Mouse (Mus musculus) lung, embryonic 14.5 days (tissue): ENCODE data around the gene Fam222b. TPM values are rescaled to one million over a fixed set of nuclear protein-coding genes. Genes with fewer than 3 reads are reported as not detected.
A peak's percentile ranks its signal among the peaks of the same experiment; 100 is the strongest.

Source experiments
- ATAC-seq: fragments of 200-750 bp; cut with Nextera tagmentation; 2 replicates; pipeline ENCODE4 v1.8.0; 2017; ENCODE audit warnings: mild to moderate bottlenecking, moderate TSS enrichment, moderate library complexity; ENCODE audit not compliant: insufficient read depth
- DNase-seq: peaks from one replicate; pipeline ENCODE4 v3.0.0-alpha.2; 2015
- H3K27ac ChIP-seq: fragments of 300-500 bp; sonication (generic); 2 replicates; pipeline ENCODE4 v1.5.1; 2014; ENCODE audit warnings: low read depth, mild to moderate bottlenecking, moderate library complexity
- H3K27me3 ChIP-seq: fragments of 300-500 bp; sonication (generic); 2 replicates; pipeline ENCODE4 v1.6.1; 2014; ENCODE audit warnings: low read length, control low read depth; ENCODE audit not compliant: insufficient read depth
- H3K36me3 ChIP-seq: fragments of 300-500 bp; sonication (generic); 2 replicates; pipeline ENCODE4 v1.6.1; 2014; ENCODE audit warnings: control low read depth; ENCODE audit not compliant: insufficient read depth
- H3K4me1 ChIP-seq: fragments of 300-500 bp; sonication (generic); 2 replicates; pipeline ENCODE4 v1.6.1; 2014; ENCODE audit warnings: antibody characterized with exemption, control low read depth; ENCODE audit not compliant: insufficient read depth
- H3K4me2 ChIP-seq: fragments of 300-500 bp; sonication (generic); 2 replicates; pipeline ENCODE4 v1.6.1; 2014; ENCODE audit warnings: mild to moderate bottlenecking
- H3K4me3 ChIP-seq: fragments of 300-500 bp; sonication (generic); 2 replicates; pipeline ENCODE4 v1.5.1; 2014; ENCODE audit warnings: low read depth, low read length
- H3K9ac ChIP-seq: fragments of 300-500 bp; sonication (generic); 2 replicates; pipeline ENCODE4 v1.6.1; 2014
- H3K9me3 ChIP-seq: fragments of 300-500 bp; sonication (generic); 2 replicates; pipeline ENCODE4 v1.6.1; 2016; ENCODE audit warnings: low read depth, low read length, control low read depth
- CTCF ChIP-seq: IDR thresholded peaks from 2 replicates; pipeline ENCODE4 v1.5.1; 2016; ENCODE audit warnings: antibody characterized with exemption, low read depth
- WGBS: fragments of 180-500 bp; shearing (Covaris S2); extraction: QIAGEN DNeasy Blood & Tissue Kit; methylation state at CpG from one replicate; pipeline ENCODE4 v1.1.7; 2014; 5-methylcytosine and 5-hydroxymethylcytosine counted together
- microRNA counts: library from miRNA; unstranded; fragments of <30 nt; microRNA quantifications from one replicate; lab custom pipeline; 2016
- microRNA-seq: library from miRNA; unstranded; fragments of <30 nt; microRNA quantifications from one replicate; pipeline ENCODE4, GENCODE M21; 2016; ENCODE audit warnings: borderline number of aligned reads
- polyA plus RNA-seq: library from polyadenylated mRNA; unstranded; fragments of >200 nt; fragmentation: Nextera tagmentation; extraction: Ambion mirVana; gene quantifications from 2 replicates; pipeline ENCODE4 v1.2.1, GENCODE M21; 2014

Gene Fam222b
- polyA plus RNA-seq, 1 experiment from 2014 or later, result 17.8 TPM

- no peaks in the 10 kb centered on the region for H3K4me1 ChIP-seq
- 93% methylated on average over 3 of the region's 3 CpGs for WGBS
- no peak for DNase-seq
- H3K9ac ChIP-seq, result no peak overlapping the region
- peaks cover 38% of the 10 kb centered on the region for H3K36me3 ChIP-seq
- H3K4me2 ChIP-seq, result no peak overlapping the region
- H3K4me3 ChIP-seq, result no peak overlapping the region
- TF ChIP-seq CTCF, result no peak
- no peak overlapping the region for H3K27ac ChIP-seq
- no peaks in the 10 kb centered on the region for H3K9me3 ChIP-seq
- ATAC-seq, result no peak
- no peaks in the 10 kb centered on the region for H3K27me3 ChIP-seq
These were observed 107.9 kb downstream of the Fam222b start for GRCm38 (mm10) chr11:78202372-78202771.

GRCm38 (mm10) chr11:78204287-78204686 lies 109.8 kb downstream of the Fam222b start:
- WGBS, result 78% methylated on average over 6 of the region's 6 CpGs
- H3K27me3 ChIP-seq, result no peaks in the 10 kb centered on the region
- H3K4me1 ChIP-seq, result no peaks in the 10 kb centered on the region
- peaks cover 57% of the 10 kb centered on the region for H3K36me3 ChIP-seq
- no peak overlapping the region for H3K9ac ChIP-seq
- H3K4me2 ChIP-seq, result no peak overlapping the region
- H3K4me3 ChIP-seq, result no peak overlapping the region
- DNase-seq (no peak), ATAC-seq (no peak)
- no peak overlapping the region for H3K27ac ChIP-seq
- no peak for TF ChIP-seq CTCF
- no peaks in the 10 kb centered on the region for H3K9me3 ChIP-seq

GRCm38 (mm10) chr11:78205361-78206206 lies 111.1 kb downstream of the Fam222b start:
- Histone ChIP-seq H3K4me2 (no peak overlapping the region), H3K4me3 (no peak overlapping the region), H3K4me1 (no peaks in the 10 kb centered on the region), H3K36me3 (peaks cover 70% of the 10 kb centered on the region), H3K27ac (no peak overlapping the region), H3K9me3 (no peaks in the 10 kb centered on the region), H3K27me3 (no peaks in the 10 kb centered on the region), H3K9ac (no peak overlapping the region)
- no peak for TF ChIP-seq CTCF
- ATAC-seq (no peak), DNase-seq (no peak)
- WGBS, result 67% methylated on average over 13 of the region's 13 CpGs

MicroRNAs encoded within 50 kb of the gene (microRNA counts, 519-probe panel; counts per million panel counts)
- microRNA mmu-miR-144 (lab: Ali Mortazavi, UCI) (4,280 counts per million, percentile 88 among the panel's probes with 10 or more counts), microRNA mmu-miR-451 (lab: Ali Mortazavi, UCI) (3,656 counts per million, percentile 76 among the panel's probes with 10 or more counts)

Small RNAs within 50 kb of the gene (microRNA-seq; reads per million reads assigned to microRNA genes)
- gene Mir144 (125 reads per million, percentile 53 among the genes with 10 or more reads in this experiment), gene Mir451a (not detected), gene Mir451b (not detected), gene Mir7653 (1.4 reads per million)

Other genes with a start within 250 kb of the Fam222b start
- 0.88 and 1.6 TPM in 2 replicates for gene Pipox, start 200.6 kb upstream of the Fam222b start, polyA plus RNA-seq
- 0.05 and 0.22 TPM in 2 replicates for gene Sez6, start 163.9 kb upstream of the Fam222b start, polyA plus RNA-seq
- 15.9 and 20.6 TPM in 2 replicates for gene Phf12, start 111.9 kb upstream of the Fam222b start, polyA plus RNA-seq
- 17.7 and 22.7 TPM in 2 replicates for gene Dhrs13, start 62.4 kb upstream of the Fam222b start, polyA plus RNA-seq
- 51.4 and 57.4 TPM in 2 replicates for gene Flot2, start 56.7 kb upstream of the Fam222b start, polyA plus RNA-seq
- 37.5 and 38.5 TPM in 2 replicates for gene Eral1, start 14.3 kb upstream of the Fam222b start, polyA plus RNA-seq
- 73.8 and 75.6 TPM in 2 replicates for gene Traf4, start 70.9 kb downstream of the Fam222b start, polyA plus RNA-seq
- gene Nek8, start 82.0 kb downstream of the Fam222b start, polyA plus RNA-seq, result 15.3 and 17.2 TPM in 2 replicates
- gene Tlcd1, start 82.1 kb downstream of the Fam222b start, polyA plus RNA-seq, result 19.2 and 21.6 TPM in 2 replicates
- 1,638 and 1,710 TPM in 2 replicates for gene Rpl23a, start 88.9 kb downstream of the Fam222b start, polyA plus RNA-seq
- gene Rab34, start 93.8 kb downstream of the Fam222b start, polyA plus RNA-seq, result 140 TPM in 2 replicates
- gene Proca1, start 98.7 kb downstream of the Fam222b start, polyA plus RNA-seq, result 2.8 TPM in 2 replicates
- gene Sdf2, start 151.1 kb downstream of the Fam222b start, polyA plus RNA-seq, result 72.6 and 76.7 TPM in 2 replicates
- gene Supt6, start 151.3 kb downstream of the Fam222b start, polyA plus RNA-seq, result 25.8 and 27.9 TPM in 2 replicates
- gene 2610507B11Rik, start 167.1 kb downstream of the Fam222b start, polyA plus RNA-seq, result 71.2 and 76.8 TPM in 2 replicates
- gene BC030499, start 196.2 kb downstream of the Fam222b start, polyA plus RNA-seq, result 0.45 and 0.66 TPM in 2 replicates
- 54.2 and 59.8 TPM in 2 replicates for gene Spag5, start 206.9 kb downstream of the Fam222b start, polyA plus RNA-seq
- 4.4 and 5.0 TPM in 2 replicates for gene Aldoc, start 228.3 kb downstream of the Fam222b start, polyA plus RNA-seq
- 69.9 and 76.0 TPM in 2 replicates for gene Pigs, start 233.8 kb downstream of the Fam222b start, polyA plus RNA-seq
- gene Unc119, start 248.8 kb downstream of the Fam222b start, polyA plus RNA-seq, result 36.8 and 43.1 TPM in 2 replicates